Mouse (Mus musculus) MEL (cell line): Measurements from ENCODE around the gene Prpf38b.

Experiments
- GABPA ChIP-seq: IDR thresholded peaks from 2 replicates; pipeline ENCODE4 v1.6.1; 2012; ENCODE audit warnings: low read depth, mild to moderate bottlenecking, inconsistent platforms, low read length, improper control_type of control experiment, moderate library complexity
- MAX ChIP-seq: IDR thresholded peaks from 2 replicates; pipeline ENCODE4 v1.6.1; 2011; ENCODE audit warnings: low read length, improper control_type of control experiment
- NRF1 ChIP-seq: IDR thresholded peaks from 2 replicates; pipeline ENCODE4 v1.6.1; 2014; ENCODE audit warnings: low read depth, mild to moderate bottlenecking, inconsistent platforms, low read length, improper control_type of control experiment, moderate library complexity; ENCODE audit not compliant: poor library complexity, insufficient read depth, severe bottlenecking
- POLR2A ChIP-seq, 2 experiments: IDR thresholded peaks; 2 replicates each; pipeline ENCODE4 v1.6.1; 2011 to 2012; ENCODE audit warnings: low read length in 2 of 2, mild to moderate bottlenecking in 2 of 2, control low read depth in 1 of 2, improper control_type of control experiment in 1 of 2, low read depth in 1 of 2, moderate library complexity in 1 of 2; ENCODE audit not compliant: control insufficient read depth in 1 of 2, insufficient read depth in 1 of 2, poor library complexity in 1 of 2
- SIN3A ChIP-seq: IDR thresholded peaks from 2 replicates; pipeline ENCODE4 v1.6.1; 2012; ENCODE audit warnings: low read length, improper control_type of control experiment, inconsistent platforms
- SMC3 ChIP-seq: IDR thresholded peaks from 2 replicates; pipeline ENCODE4 v1.6.1; 2011; ENCODE audit warnings: low read depth, low read length, improper control_type of control experiment
- USF2 ChIP-seq, 2 experiments: IDR thresholded peaks; 2 replicates each; pipeline ENCODE4 v1.6.1; 2011 to 2012; ENCODE audit warnings: improper control_type of control experiment in 2 of 2, low read length in 2 of 2, borderline replicate concordance in 1 of 2, inconsistent platforms in 1 of 2, low read depth in 1 of 2, mild to moderate bottlenecking in 1 of 2; ENCODE audit not compliant: insufficient read depth in 1 of 2
- ZC3H11A ChIP-seq: IDR thresholded peaks from 2 replicates; pipeline ENCODE4 v1.6.1; 2012; ENCODE audit warnings: low read depth, mild to moderate bottlenecking, inconsistent platforms, low read length, improper control_type of control experiment
- ZKSCAN1 ChIP-seq: IDR thresholded peaks from 2 replicates; pipeline ENCODE4 v1.6.1; 2012; ENCODE audit warnings: low read depth, mild to moderate bottlenecking, inconsistent platforms, low read length, improper control_type of control experiment, moderate library complexity

GRCm38 (mm10) chr3:108883067-108883466, 28.5 kb downstream of the Prpf38b start:
- TF ChIP-seq GABPA (no peak), USF2 (IDR thresholded peaks at IDR 0.05; ENCODE audit: borderline replicate concordance in 1 of 2, insufficient read depth in 1 of 2, low read depth in 1 of 2, low read length in 2 of 2) (no peak), ZKSCAN1 (no peak), NRF1 (no peak), SMC3 (no peak), POLR2A (IDR thresholded peaks at IDR 0.05; ENCODE audit: control insufficient read depth in 1 of 2, insufficient read depth in 1 of 2, low read depth in 1 of 2, low read length in 2 of 2, poor library complexity in 1 of 2) (no peak), MAX (no peak), SIN3A (no peak), ZC3H11A (no peak)
